Mouse (Mus musculus) stomach, postnatal 0 days (tissue): ENCODE results near the gene Brd1. TPM values are rescaled to one million over a fixed set of nuclear protein-coding genes. Genes with fewer than 3 reads are reported as not detected.
A peak's percentile ranks its signal among the peaks of the same experiment; 100 is the strongest.

Experiments used
- ATAC-seq: fragments of 200-750 bp; cut with Nextera tagmentation; 2 replicates; pipeline ENCODE4 v1.8.0; 2017; ENCODE audit not compliant: low FRiP score, low TSS enrichment
- DNase-seq: peaks from one replicate; pipeline ENCODE4 v3.0.0-alpha.2; 2016; ENCODE audit warnings: low spot score
- H3K27ac ChIP-seq: fragments of 300-500 bp; sonication (generic); replicated peaks from 2 replicates; pipeline ENCODE4 v1.5.1; 2014; ENCODE audit warnings: mild to moderate bottlenecking, control low read depth
- H3K27me3 ChIP-seq: fragments of 300-500 bp; sonication (generic); 2 replicates; pipeline ENCODE4 v1.6.1; 2014; ENCODE audit warnings: low read length; ENCODE audit not compliant: control insufficient read depth, insufficient read depth
- H3K36me3 ChIP-seq: fragments of 300-500 bp; sonication (generic); 2 replicates; pipeline ENCODE4 v1.6.1; 2014; ENCODE audit warnings: low read length, mixed read lengths; ENCODE audit not compliant: control insufficient read depth, insufficient read depth
- H3K4me1 ChIP-seq: fragments of 300-500 bp; sonication (generic); replicated peaks from 2 replicates; pipeline ENCODE4 v1.6.1; 2014; ENCODE audit warnings: antibody characterized with exemption; ENCODE audit not compliant: control insufficient read depth, insufficient read depth
- H3K4me2 ChIP-seq: fragments of 300-500 bp; sonication (generic); replicated peaks from 2 replicates; pipeline ENCODE4 v1.6.1; 2014; ENCODE audit warnings: low read depth, mild to moderate bottlenecking, control low read depth, moderate library complexity
- H3K4me3 ChIP-seq: fragments of 300-500 bp; sonication (generic); 2 replicates; pipeline ENCODE4 v1.5.1; 2014; ENCODE audit warnings: low read depth, low read length, control low read depth
- H3K9ac ChIP-seq: fragments of 300-500 bp; sonication (generic); 2 replicates; pipeline ENCODE4 v1.6.1; 2014; ENCODE audit warnings: mild to moderate bottlenecking, low read length, control low read depth, mixed read lengths
- H3K9me3 ChIP-seq: fragments of 300-500 bp; sonication (generic); 2 replicates; pipeline ENCODE4 v1.6.1; 2016; ENCODE audit warnings: low read length; ENCODE audit not compliant: control insufficient read depth
- CTCF ChIP-seq: IDR thresholded peaks from 2 replicates; pipeline ENCODE4 v1.5.1; 2016; ENCODE audit warnings: antibody characterized with exemption, low read depth, mild to moderate bottlenecking, moderate library complexity
- EP300 ChIP-seq: optimal IDR thresholded peaks from 2 replicates; pipeline ENCODE3; 2016; ENCODE audit warnings: antibody characterized with exemption
- WGBS: fragments of 180-500 bp; shearing (Covaris S2); extraction: QIAGEN DNeasy Blood & Tissue Kit; methylation state at CpG from one replicate; pipeline ENCODE4 v1.1.7; 2014; 5-methylcytosine and 5-hydroxymethylcytosine counted together
- polyA plus RNA-seq: library from polyadenylated mRNA; unstranded; fragments of >200 nt; fragmentation: Nextera tagmentation; extraction: Ambion mirVana; gene quantifications from 2 replicates; pipeline ENCODE4 v1.2.1, GENCODE M21; 2015

The Brd1 gene
- polyA plus RNA-seq, 1 experiment from 2014 or later = 10.8 TPM

DNA sequence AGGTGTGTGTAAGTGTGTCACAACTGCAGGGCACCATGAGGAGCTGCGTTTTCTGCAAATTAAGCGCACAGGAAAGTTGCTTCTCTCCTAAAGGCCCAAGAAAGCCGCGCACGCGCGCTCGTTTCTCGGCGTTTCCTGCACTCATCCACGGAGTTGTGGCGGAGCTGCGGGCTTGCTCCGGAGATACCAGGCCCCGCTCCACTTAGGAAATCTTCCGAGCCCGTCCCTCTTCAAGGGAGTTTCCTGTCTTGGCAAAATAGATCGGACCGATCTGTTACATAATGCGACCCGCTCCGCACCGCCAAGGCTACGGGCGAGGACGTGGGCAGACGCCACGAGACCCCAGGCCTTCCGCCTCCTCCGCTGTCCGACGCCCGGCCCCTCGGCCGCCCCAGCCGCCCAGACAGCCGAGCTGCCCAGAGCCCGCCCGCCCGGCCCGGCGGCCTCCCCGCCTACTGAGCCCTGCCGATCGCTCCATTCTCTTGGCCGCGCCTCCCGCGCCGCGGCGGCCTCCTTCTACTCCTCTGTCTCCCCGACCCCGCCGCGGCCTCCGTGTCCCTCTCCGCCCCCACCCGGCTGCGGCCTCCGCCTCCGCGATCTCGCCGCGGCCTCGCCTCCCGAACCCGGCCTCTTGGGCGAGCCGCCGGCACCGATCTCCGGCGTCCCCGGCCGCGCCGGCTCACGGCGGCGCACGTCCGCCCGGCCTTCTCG, 837 bp downstream of the Brd1 start:
- ATAC-seq (peak; percentile 55), DNase-seq (peak; percentile 71)
- H3K4me2 ChIP-seq = peak overlapping the region; percentile 74
- H3K9ac ChIP-seq = peak overlapping the region; percentile 98
- H3K27me3 ChIP-seq = no peaks in the 10 kb centered on the region
- peaks cover 11% of the 10 kb centered on the region for H3K36me3 ChIP-seq
- peak overlapping the region; percentile 96 for H3K27ac ChIP-seq
- no peaks in the 10 kb centered on the region for H3K9me3 ChIP-seq
- peaks cover 9% of the 10 kb centered on the region for H3K4me1 ChIP-seq
- H3K4me3 ChIP-seq = peak overlapping the region; percentile 95
- under 1% methylated on average over 76 of the region's 86 CpGs for WGBS
- TF ChIP-seq EP300 (no peak), CTCF (no peak)

DNA sequence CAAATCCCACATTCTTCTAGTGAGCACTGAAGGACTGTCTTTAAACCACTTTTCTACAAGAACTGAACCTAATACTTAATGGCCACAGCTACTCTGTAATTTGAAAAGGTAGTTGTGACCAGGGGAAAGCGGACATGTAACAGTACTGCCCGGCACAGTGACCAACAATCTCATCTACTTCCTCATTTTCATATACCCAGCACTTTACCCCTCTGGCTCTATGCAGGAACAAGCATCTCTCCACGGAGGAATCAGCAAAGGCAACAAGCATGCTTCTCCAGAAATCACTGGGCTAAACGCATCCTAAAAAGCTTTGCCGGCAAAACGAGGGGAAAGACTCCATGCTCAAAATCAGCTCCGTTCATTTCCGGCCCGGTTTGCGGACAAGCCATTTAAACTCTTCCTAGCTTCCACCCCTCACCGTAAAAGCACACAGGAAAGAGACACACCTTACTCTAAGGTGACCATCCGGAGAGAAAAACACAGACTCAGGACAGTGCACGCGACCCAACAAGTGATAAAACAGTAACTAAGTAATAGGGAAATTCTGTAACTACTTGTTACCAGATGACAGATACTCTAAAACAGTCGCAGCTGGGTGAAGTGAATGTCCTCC, 1.5 kb downstream of the Brd1 start:
- Histone ChIP-seq H3K4me1 (peaks cover 9% of the 10 kb centered on the region), H3K4me2 (peak overlapping the region; percentile 74), H3K9ac (peak overlapping the region; percentile 98), H3K4me3 (peak overlapping the region; percentile 95), H3K36me3 (peaks cover 11% of the 10 kb centered on the region), H3K9me3 (no peaks in the 10 kb centered on the region), H3K27ac (peak overlapping the region; percentile 96), H3K27me3 (no peaks in the 10 kb centered on the region)
- WGBS = 10% methylated on average over 15 of the region's 15 CpGs
- TF ChIP-seq CTCF = no peak
- TF ChIP-seq EP300 = no peak
- DNase-seq = no peak
- ATAC-seq = no peak

DNA sequence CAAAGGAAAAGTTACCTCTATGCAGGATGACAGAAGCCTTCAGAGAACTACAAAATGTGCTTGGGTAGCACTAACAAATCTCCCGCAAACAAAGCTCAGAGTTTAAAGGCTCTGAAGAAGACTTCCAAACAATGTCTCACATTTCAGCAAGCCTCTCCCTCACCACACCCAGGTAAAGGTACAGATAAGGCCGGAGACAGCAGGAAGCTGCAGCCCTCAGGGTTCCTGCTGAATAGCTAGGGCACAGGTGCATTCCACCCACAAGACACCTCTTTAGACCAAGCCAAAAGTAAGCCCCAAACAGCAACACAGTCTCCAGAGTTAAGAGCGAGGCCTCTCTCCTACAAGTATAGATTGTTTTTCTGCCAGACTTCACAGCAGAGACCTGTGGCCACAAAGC, 3.3 kb downstream of the Brd1 start:
- ATAC-seq (no peak), DNase-seq (no peak)
- no peak overlapping the region for H3K9ac ChIP-seq
- H3K27ac ChIP-seq = peak overlapping the region; percentile 5; the same call in 1 of the 2 replicates
- no peaks in the 10 kb centered on the region for H3K9me3 ChIP-seq
- H3K36me3 ChIP-seq = peaks cover 13% of the 10 kb centered on the region
- H3K4me1 ChIP-seq = peaks cover 9% of the 10 kb centered on the region
- TF ChIP-seq EP300 (no peak), CTCF (no peak)
- peak overlapping the region; percentile 0 for H3K4me2 ChIP-seq
- no peak overlapping the region for H3K4me3 ChIP-seq
- 45% methylated on average over 3 of the region's 3 CpGs for WGBS
- H3K27me3 ChIP-seq = no peaks in the 10 kb centered on the region

DNA sequence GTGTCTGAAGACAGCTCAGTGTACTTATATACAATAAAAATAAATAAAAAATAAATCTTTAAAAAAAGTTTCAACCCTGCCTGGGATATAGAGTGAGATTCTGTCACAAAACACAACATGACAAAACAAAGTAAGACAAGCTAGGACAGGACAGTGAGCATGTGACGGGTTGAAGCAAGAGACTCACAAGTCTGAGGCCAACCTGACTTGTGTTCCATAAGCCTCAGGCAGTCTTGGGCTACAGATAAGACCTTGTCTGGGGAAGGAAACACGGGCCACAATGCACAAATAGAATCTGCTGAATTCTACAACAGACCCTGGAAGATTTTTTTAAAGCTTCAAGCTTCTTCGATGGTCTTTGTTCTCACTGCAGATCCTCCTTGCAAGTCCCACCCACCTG, 6.8 kb downstream of the Brd1 start:
- no peaks in the 10 kb centered on the region for H3K9me3 ChIP-seq
- ATAC-seq = no peak
- H3K4me2 ChIP-seq = no peak overlapping the region
- no peak for DNase-seq
- H3K4me1 ChIP-seq = peaks cover 5% of the 10 kb centered on the region
- H3K27ac ChIP-seq = no peak overlapping the region
- H3K27me3 ChIP-seq = no peaks in the 10 kb centered on the region
- no peak overlapping the region for H3K9ac ChIP-seq
- no peak for TF ChIP-seq EP300
- TF ChIP-seq CTCF = no peak
- 66% methylated on average over 3 of the region's 3 CpGs for WGBS
- peaks cover 19% of the 10 kb centered on the region for H3K36me3 ChIP-seq
- H3K4me3 ChIP-seq = no peak overlapping the region

DNA sequence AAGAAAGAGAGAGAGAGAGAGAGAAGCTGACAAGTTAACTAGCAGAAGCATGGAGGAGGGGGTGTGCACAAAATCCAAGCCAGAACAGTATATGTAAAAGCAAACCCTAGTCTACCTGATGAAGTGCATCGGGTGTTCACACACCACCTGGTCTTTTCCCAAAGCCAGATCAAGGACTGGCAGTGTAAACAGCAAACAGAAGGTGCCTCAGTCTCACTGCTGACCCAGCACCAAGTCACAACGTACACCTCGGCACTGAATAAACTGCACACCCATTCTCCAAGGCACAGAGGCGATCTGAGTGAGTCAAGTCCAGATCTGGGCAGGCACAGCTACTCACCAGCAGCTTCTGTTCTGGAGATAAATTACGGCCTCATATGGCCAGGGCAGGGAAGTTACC, 9.0 kb downstream of the Brd1 start:
- H3K9me3 ChIP-seq = no peaks in the 10 kb centered on the region
- peaks cover under 1% of the 10 kb centered on the region; the same call in 1 of the 2 replicates for H3K4me1 ChIP-seq
- H3K27me3 ChIP-seq = no peaks in the 10 kb centered on the region
- peaks cover 19% of the 10 kb centered on the region for H3K36me3 ChIP-seq
- no peak for TF ChIP-seq CTCF
- no peak for TF ChIP-seq EP300
- no peak overlapping the region for H3K27ac ChIP-seq
- ATAC-seq = peak; percentile 38; the same call in 1 of the 2 replicates
- DNase-seq = no peak
- 59% methylated on average over 5 of the region's 5 CpGs for WGBS
- no peak overlapping the region for H3K4me3 ChIP-seq
- no peak overlapping the region for H3K4me2 ChIP-seq
- no peak overlapping the region for H3K9ac ChIP-seq

- Histone ChIP-seq H3K4me3 (no peak overlapping the region), H3K4me1 (no peaks in the 10 kb centered on the region), H3K36me3 (peaks cover 18% of the 10 kb centered on the region), H3K27me3 (no peaks in the 10 kb centered on the region), H3K9ac (no peak overlapping the region), H3K4me2 (no peak overlapping the region), H3K9me3 (no peaks in the 10 kb centered on the region), H3K27ac (no peak overlapping the region)
- ATAC-seq (no peak), DNase-seq (no peak)
- 72% methylated on average over 7 of the region's 7 CpGs for WGBS
- no peak for TF ChIP-seq CTCF
- no peak for TF ChIP-seq EP300
These were observed 9.7 kb downstream of the Brd1 start for GRCm38 (mm10) chr15:88724311-88724710.
